ENCODE assay signal across 8 mouse cellular contexts in the genomic region with DNA sequence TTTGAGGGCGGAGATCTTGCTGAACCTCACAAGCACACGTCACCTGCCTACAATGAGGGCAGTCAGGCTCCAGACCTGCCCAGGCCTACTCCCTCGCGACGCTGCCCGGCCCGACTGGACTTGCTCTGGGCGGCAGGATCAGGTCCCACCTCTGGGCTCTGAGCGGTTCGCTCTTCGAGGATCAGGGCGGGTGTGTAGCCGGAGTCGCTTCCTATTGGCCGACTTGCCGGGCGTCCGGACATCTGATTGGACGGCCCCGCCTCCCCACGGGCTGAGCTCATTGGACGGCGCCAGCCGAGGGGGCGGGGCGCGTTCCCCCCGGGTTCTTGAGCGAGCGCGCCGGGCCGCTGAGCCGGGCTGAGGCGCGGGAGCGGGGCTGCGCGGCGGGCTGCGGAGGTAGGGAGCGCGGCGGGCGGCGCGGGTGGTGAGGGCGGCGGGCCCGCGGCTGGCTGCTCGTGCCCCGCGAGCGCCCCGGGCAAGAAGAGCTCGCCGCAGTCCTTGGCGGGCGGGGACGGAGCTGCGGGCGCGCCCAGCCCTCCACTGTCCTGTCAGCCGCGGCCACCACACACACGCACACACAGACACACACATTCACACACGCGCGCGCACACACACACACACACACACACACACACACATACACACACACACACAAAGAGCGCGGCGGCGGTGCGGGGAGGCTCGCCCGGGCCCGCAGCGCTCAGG.
DNase-seq lines count a peak whose midpoint lies in the region; ATAC-seq and TF ChIP-seq lines count a peak whose summit lies in the region.

No protein-coding gene starts in this region.

- intact Hi-C loops in left cerebral cortex, adult 2 months (cut with DNase I) = loop anchor here (1.0 to 10.0 kb wide), 3 partner anchors 53 to 451 kb away; a partner anchor contains a TSS

- H3K27ac ChIP-seq in left cerebral cortex, adult 2 months = peak overlapping the region; percentile 88

- peak overlapping the region; percentile 82 for H3K4me3 ChIP-seq in left cerebral cortex, adult 2 months

- ATAC-seq in megakaryocyte, adult 5-6 weeks (ENCODE audit: poor library complexity, severe bottlenecking) = peak; percentile 98

- no peak for TF ChIP-seq CTCF in left cerebral cortex, adult 2 months (IDR thresholded peaks at IDR 0.05)

- peak; percentile 94 to 95 for DNase-seq in adrenal gland, adult 18-20 months (ENCODE audit: low spot score in 2 of 2)
- DNase-seq in embryo, embryonic 10.5 days (ENCODE audit: low spot score) = peak; percentile 96
- peak; percentile 97 for DNase-seq in gastrocnemius, postnatal 10 days
- peak; percentile 73 for DNase-seq in hindlimb bud, embryonic 11.5 days (ENCODE audit: extremely low spot score, low read depth, low spot score)
- DNase-seq in left cerebral cortex, adult 2 months (ENCODE audit: extremely low spot score in 1 of 2, low spot score in 2 of 2) = peak; percentile 97 to 98
- peak; percentile 97 for DNase-seq in right cerebral cortex, adult 18-20 months
- peak; percentile 97 for DNase-seq in urinary bladder, adult 2 months (ENCODE audit: low spot score)

Comparison
In these comparisons a context has a peak if more than half of its experiments do, and no peak if none do; other contexts are left out.
1. Peak in every context shown above with its lines: DNase-seq, ATAC-seq, H3K4me3 ChIP-seq and H3K27ac ChIP-seq.